Mouse (Mus musculus) liver, embryonic 11.5 days (tissue): ENCODE data around the gene Appbp2. TPM values are rescaled to one million over a fixed set of nuclear protein-coding genes. Genes with fewer than 3 reads are reported as not detected.

Source experiments
- ATAC-seq: fragments of 200-750 bp; cut with Nextera tagmentation; replicated peaks from 2 replicates; pipeline ENCODE4 v1.8.0; 2017; ENCODE audit warnings: moderate number of reproducible peaks, mild to moderate bottlenecking, moderate TSS enrichment, moderate library complexity; ENCODE audit not compliant: low FRiP score
- DNase-seq: peaks from one replicate; pipeline ENCODE4 v3.0.0-alpha.2; 2017; ENCODE audit warnings: low spot score
- H3K27ac ChIP-seq: fragments of 300-500 bp; sonication (generic); 2 replicates; pipeline ENCODE4 v1.5.1; 2014; ENCODE audit warnings: mild to moderate bottlenecking, low read depth, low read length, control low read depth
- H3K27me3 ChIP-seq: fragments of 300-500 bp; sonication (generic); replicated peaks from 2 replicates; pipeline ENCODE4 v1.6.1; 2014; ENCODE audit warnings: low read length, mixed read lengths; ENCODE audit not compliant: control insufficient read depth, insufficient read depth
- H3K36me3 ChIP-seq: fragments of 300-500 bp; sonication (generic); 2 replicates; pipeline ENCODE4 v1.6.1; 2014; ENCODE audit warnings: mild to moderate bottlenecking, low read length, moderate library complexity, mixed read lengths; ENCODE audit not compliant: control insufficient read depth, insufficient read depth
- H3K4me1 ChIP-seq: fragments of 300-500 bp; sonication (generic); replicated peaks from 2 replicates; pipeline ENCODE4 v1.6.1; 2014; ENCODE audit warnings: low read length, mixed read lengths; ENCODE audit not compliant: control insufficient read depth, insufficient read depth
- H3K4me2 ChIP-seq: fragments of 300-500 bp; sonication (generic); 2 replicates; pipeline ENCODE4 v1.6.1; 2014; ENCODE audit warnings: mild to moderate bottlenecking, control low read depth, moderate library complexity
- H3K4me3 ChIP-seq: fragments of 300-500 bp; sonication (generic); 2 replicates; pipeline ENCODE4 v1.5.1; 2014; ENCODE audit warnings: low read depth, low read length, control low read depth
- H3K9ac ChIP-seq: fragments of 300-500 bp; sonication (generic); 2 replicates; pipeline ENCODE4 v1.6.1; 2014; ENCODE audit warnings: low read depth, low read length, control low read depth
- H3K9me3 ChIP-seq: fragments of 300-500 bp; sonication (generic); 2 replicates; pipeline ENCODE4 v1.6.1; 2016; ENCODE audit warnings: low read length, inconsistent platforms, mixed read lengths; ENCODE audit not compliant: control insufficient read depth
- WGBS: fragments of 180-500 bp; shearing (Covaris S2); extraction: QIAGEN DNeasy Blood & Tissue Kit; methylation state at CpG from one replicate; pipeline ENCODE4 v1.1.7; 2014; 5-methylcytosine and 5-hydroxymethylcytosine counted together
- polyA plus RNA-seq: library from polyadenylated mRNA; unstranded; fragments of >200 nt; fragmentation: Nextera tagmentation; extraction: Ambion mirVana; gene quantifications from 2 replicates; pipeline ENCODE4 v1.2.1, GENCODE M21; 2014

Appbp2 gene
- polyA plus RNA-seq, 1 experiment from 2014 or later, result 37.1 TPM

DNA sequence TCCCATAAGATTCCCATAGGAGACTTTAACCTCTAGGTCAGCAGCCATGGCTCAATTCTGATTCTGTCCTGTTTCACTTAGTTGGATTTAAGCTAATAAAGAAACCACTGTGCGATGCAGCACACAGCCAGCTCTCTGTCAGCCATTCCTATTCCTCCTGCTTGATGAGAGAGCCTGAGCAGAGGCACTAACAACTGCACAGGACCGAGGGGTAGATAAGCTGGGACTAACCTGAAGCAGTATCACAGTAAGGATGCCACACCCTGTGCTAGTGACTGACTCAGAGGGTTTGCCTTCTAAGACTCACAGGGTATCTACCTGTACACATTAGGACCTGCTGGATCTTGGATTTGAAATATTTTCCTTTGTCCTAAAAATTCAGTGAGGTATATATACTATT lies 21.7 kb downstream of the Appbp2 start:
- ATAC-seq (no peak), DNase-seq (no peak)
- 69% methylated on average over 2 of the region's 2 CpGs for WGBS
- H3K9me3 ChIP-seq, result no peaks in the 10 kb centered on the region
- H3K4me2 ChIP-seq, result no peak overlapping the region
- H3K27me3 ChIP-seq, result no peaks in the 10 kb centered on the region
- no peak overlapping the region for H3K27ac ChIP-seq
- H3K4me3 ChIP-seq, result no peak overlapping the region
- H3K4me1 ChIP-seq, result no peaks in the 10 kb centered on the region; the same call in 1 of the 2 replicates
- peaks cover 22% of the 10 kb centered on the region for H3K36me3 ChIP-seq
- no peak overlapping the region for H3K9ac ChIP-seq

DNA sequence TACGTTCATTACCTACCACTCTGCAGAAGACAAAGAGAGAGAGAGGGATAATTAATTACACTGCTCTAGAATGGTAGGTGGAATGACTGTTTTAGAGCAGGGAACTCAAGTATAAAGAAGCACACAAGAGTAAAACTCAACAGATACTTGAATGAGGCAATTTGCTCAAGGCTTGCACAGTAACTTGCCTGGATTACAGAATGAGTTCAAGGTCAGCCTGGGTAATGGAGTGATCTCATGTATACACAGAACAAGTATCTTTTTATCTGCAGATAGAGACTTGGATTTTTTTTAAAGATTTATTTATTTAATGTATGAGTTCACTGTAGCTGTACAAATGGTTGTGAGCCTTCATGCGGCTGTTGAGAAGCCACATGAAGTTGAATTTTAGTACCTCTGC lies 23.8 kb downstream of the Appbp2 start:
- Histone ChIP-seq H3K9me3 (no peaks in the 10 kb centered on the region), H3K4me3 (no peak overlapping the region), H3K27ac (no peak overlapping the region), H3K27me3 (no peaks in the 10 kb centered on the region), H3K4me1 (no peaks in the 10 kb centered on the region; the same call in 1 of the 2 replicates), H3K9ac (no peak overlapping the region), H3K4me2 (no peak overlapping the region), H3K36me3 (peaks cover 28% of the 10 kb centered on the region)
- ATAC-seq (no peak), DNase-seq (no peak)
- WGBS, result 92% methylated on average over 2 of the region's 2 CpGs

DNA sequence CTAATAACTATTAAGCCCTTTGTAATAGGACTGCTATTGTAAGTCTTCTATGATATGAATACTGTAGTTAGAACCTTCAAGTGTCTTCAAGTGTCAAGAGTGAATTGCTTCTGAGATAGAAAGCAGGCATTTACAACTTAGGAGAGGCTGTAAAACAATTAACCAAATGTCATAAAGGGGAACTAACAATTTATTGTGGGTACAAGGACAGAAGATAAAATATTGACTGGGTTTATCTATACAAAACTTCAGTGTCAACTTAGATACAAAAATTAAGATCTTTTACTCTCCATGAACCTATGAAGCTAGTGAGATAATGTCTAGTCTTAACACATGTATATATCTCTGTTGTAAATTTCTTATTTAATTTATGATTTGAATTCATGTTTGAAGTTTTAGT lies 28.7 kb downstream of the Appbp2 start:
- ATAC-seq, result no peak
- H3K4me1 ChIP-seq, result no peaks in the 10 kb centered on the region
- H3K27ac ChIP-seq, result no peak overlapping the region
- no peak overlapping the region for H3K9ac ChIP-seq
- DNase-seq, result no peak
- H3K36me3 ChIP-seq, result peaks cover 16% of the 10 kb centered on the region
- no peak overlapping the region for H3K4me3 ChIP-seq
- H3K27me3 ChIP-seq, result no peaks in the 10 kb centered on the region
- no peak overlapping the region for H3K4me2 ChIP-seq
- H3K9me3 ChIP-seq, result no peaks in the 10 kb centered on the region

DNA sequence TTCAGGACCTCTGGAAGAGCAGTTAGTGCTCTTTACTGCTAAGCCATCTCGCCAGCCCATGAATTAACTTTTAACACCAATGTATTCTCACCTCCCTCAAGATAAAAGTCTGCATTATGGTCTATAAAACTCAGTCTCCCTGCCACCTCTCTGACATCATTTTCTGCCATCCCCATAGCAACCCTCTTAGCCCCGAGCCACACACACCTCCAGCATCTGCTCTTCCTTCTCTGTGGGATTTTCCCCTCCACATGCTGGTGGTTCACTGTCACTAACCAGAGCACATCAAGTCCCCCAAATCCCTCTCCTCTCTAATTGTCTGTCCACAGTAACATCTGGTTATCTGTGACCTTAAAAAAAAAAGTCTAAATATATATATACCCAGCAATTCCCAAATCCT lies 36.0 kb downstream of the Appbp2 start:
- H3K36me3 ChIP-seq, result peaks cover 40% of the 10 kb centered on the region
- 88% methylated on average over 2 of the region's 2 CpGs for WGBS

DNA sequence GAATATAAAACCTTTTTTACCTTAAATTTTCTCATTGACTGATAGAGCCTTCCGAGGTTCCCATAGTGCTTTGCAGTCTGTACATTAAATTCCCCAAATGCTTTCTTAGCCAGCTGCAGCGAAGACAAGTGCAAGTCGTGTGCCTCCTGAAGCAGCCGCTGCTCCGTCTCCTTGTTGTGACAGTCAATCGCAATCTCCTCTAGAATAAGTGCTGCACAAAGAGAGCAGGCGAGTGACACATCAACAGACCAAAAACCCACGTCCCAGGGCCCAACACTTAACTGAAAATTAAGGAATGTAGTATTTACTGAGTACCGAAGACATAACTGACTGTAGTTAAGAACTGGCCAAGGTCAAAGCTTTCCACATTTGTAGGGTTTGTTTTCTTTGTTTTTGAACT lies 38.9 kb downstream of the Appbp2 start:
- Histone ChIP-seq H3K9me3 (no peaks in the 10 kb centered on the region), H3K27me3 (no peaks in the 10 kb centered on the region), H3K4me3 (no peak overlapping the region), H3K27ac (no peak overlapping the region), H3K4me1 (no peaks in the 10 kb centered on the region), H3K9ac (no peak overlapping the region), H3K4me2 (no peak overlapping the region), H3K36me3 (peaks cover 49% of the 10 kb centered on the region)
- WGBS, result 92% methylated on average over 9 of the region's 9 CpGs
- ATAC-seq, result no peak
- DNase-seq, result no peak

More for the DNA sequence above, 36.0 kb downstream of the Appbp2 start:
- Histone ChIP-seq H3K9me3 (no peaks in the 10 kb centered on the region), H3K4me3 (no peak overlapping the region), H3K4me1 (no peaks in the 10 kb centered on the region), H3K27me3 (no peaks in the 10 kb centered on the region), H3K27ac (no peak overlapping the region), H3K9ac (no peak overlapping the region), H3K4me2 (no peak overlapping the region)
- no peak for DNase-seq
- ATAC-seq, result no peak

DNA sequence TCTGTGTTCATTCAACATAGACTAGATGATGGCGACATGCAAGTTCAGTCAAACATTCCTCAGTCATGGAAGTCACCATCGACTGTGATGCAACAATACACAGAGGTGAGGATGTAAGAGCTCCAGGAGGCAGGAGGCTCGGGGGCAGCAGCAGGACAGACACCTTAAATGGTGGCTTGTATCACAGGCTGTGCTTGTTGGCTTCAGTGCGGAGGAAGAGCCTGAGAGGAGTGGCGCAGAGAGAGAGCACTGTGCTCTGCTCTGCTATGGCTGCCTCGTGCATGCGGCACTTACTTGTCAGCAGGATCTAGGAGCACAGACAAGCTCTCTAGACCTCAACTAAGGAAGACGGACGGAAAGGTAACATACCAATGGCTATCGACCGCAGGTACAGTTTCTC lies 40.7 kb downstream of the Appbp2 start:
- 92% methylated on average over 11 of the region's 11 CpGs for WGBS
- Histone ChIP-seq H3K9me3 (no peaks in the 10 kb centered on the region), H3K4me1 (no peaks in the 10 kb centered on the region; the same call in 1 of the 2 replicates), H3K27ac (no peak overlapping the region), H3K36me3 (peaks cover 41% of the 10 kb centered on the region), H3K9ac (no peak overlapping the region), H3K4me2 (no peak overlapping the region), H3K4me3 (no peak overlapping the region), H3K27me3 (no peaks in the 10 kb centered on the region)
- ATAC-seq, result no peak
- DNase-seq, result no peak

DNA sequence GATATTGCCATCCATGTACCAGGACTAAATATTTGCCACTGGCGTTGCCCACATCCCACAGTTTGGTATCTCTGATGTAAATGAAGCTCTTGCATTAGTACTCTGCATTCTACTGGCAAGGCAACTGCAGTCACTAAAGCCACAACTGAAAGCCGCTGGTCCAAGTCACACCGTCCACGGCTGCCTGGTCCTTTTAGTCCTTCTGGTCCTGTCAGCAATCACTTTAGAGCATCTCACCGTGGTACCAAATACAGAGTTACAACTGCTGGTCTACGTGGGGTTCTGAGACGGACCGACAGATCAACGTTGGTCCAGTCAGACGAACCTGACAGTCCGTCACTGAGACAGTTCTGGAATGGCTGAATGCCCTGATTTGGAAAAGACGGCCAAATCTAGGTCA lies 44.2 kb downstream of the Appbp2 start:
- Histone ChIP-seq H3K4me1 (no peaks in the 10 kb centered on the region; the same call in 1 of the 2 replicates), H3K27me3 (no peaks in the 10 kb centered on the region), H3K4me2 (no peak overlapping the region), H3K9ac (no peak overlapping the region), H3K9me3 (no peaks in the 10 kb centered on the region), H3K36me3 (peaks cover 30% of the 10 kb centered on the region), H3K4me3 (no peak overlapping the region), H3K27ac (no peak overlapping the region)
- DNase-seq, result no peak
- 93% methylated on average over 12 of the region's 12 CpGs for WGBS
- no peak for ATAC-seq

DNA sequence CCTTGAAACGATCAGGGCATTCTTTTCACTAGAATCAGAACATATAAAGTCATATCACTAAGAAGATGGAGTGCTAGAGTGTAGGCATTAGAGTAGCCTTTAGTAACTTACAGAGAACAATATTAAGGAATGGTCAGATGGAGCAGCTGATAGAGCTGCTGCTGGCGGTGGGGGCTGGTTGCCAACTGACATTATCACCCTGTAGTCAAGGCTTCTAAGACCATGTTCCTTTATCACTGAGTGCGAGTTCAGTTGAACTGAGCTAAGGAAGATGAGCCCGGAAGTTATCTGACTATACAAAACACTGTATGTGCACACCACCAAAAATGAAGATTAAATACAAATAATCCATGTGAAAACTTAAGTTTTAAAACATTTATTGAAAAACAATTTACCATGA lies 45.8 kb downstream of the Appbp2 start:
- 61% methylated on average over 4 of the region's 4 CpGs for WGBS
- Histone ChIP-seq H3K27me3 (no peaks in the 10 kb centered on the region), H3K4me3 (no peak overlapping the region), H3K4me1 (no peaks in the 10 kb centered on the region; the same call in 1 of the 2 replicates), H3K27ac (peak overlapping the region; percentile 28; the same call in 1 of the 2 replicates), H3K9ac (no peak overlapping the region), H3K9me3 (no peaks in the 10 kb centered on the region), H3K36me3 (peaks cover 19% of the 10 kb centered on the region), H3K4me2 (no peak overlapping the region)
- ATAC-seq (peak; percentile 65), DNase-seq (peak; percentile 18)

DNA sequence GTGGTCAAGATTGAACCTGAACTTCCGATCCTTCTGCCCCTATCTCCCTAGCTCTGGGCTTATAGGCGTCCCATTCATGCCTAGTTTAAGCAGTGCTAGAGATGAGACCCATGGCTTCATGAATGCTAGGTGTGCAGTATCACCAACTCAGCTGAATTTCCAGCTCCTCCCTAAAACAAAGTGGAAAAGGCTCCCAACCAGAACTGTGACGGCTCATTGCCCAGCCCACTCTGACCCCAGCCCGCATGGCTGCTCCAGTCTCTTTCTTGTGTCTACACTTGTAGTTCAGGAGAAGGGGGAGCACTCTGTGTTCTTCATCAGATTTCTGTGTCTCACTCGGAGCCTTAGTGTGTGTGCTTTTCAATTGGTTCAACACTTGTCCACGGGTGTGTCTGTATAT lies 50.1 kb downstream of the Appbp2 start:
- 85% methylated on average over 6 of the region's 6 CpGs for WGBS
- no peak overlapping the region for H3K9ac ChIP-seq
- H3K27ac ChIP-seq, result no peak overlapping the region
- H3K4me2 ChIP-seq, result no peak overlapping the region
- H3K4me1 ChIP-seq, result no peaks in the 10 kb centered on the region; the same call in 1 of the 2 replicates
- ATAC-seq (no peak), DNase-seq (no peak)
- H3K4me3 ChIP-seq, result no peak overlapping the region
- H3K36me3 ChIP-seq, result no peaks in the 10 kb centered on the region
- H3K9me3 ChIP-seq, result no peaks in the 10 kb centered on the region
- no peaks in the 10 kb centered on the region for H3K27me3 ChIP-seq
